Mouse (Mus musculus) testis, postnatal 10 days (tissue): ENCODE results near the gene Gm14851.
"Not testable (repeated sequence)": the region's sequence is repeated elsewhere in the genome, so short reads cannot be mapped to it uniquely, and the experiment has no call there.

Source experiments
- DNase-seq: peaks from one replicate; pipeline ENCODE4 v3.0.0; 2021; ENCODE audit warnings: low spot score

The Gm14851 gene

DNA sequence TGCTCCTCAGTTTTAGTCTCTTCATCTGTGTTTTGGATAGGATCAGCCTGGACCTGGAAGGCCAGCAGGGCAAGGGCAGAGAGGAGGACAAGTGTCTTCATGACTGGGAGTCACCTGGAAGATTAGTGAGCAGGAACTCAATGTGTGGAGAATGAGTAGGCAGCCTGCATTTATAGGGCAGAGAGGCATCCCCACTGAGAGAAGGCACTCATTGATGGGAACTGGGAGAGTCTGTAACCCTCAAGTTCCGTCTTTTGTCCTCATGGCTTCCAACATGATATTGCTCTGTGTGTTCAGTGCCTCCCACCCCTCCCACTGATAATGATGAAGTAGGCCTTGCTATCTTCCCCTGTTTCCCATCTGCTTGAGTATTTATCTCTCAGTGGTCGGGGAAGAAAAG is at the start of gene Gm14851:
Gm14851 (minus strand) TSS at position 101 of the 400 bp plus-strand sequence.
- not testable (repeated sequence) for DNase-seq

DNA sequence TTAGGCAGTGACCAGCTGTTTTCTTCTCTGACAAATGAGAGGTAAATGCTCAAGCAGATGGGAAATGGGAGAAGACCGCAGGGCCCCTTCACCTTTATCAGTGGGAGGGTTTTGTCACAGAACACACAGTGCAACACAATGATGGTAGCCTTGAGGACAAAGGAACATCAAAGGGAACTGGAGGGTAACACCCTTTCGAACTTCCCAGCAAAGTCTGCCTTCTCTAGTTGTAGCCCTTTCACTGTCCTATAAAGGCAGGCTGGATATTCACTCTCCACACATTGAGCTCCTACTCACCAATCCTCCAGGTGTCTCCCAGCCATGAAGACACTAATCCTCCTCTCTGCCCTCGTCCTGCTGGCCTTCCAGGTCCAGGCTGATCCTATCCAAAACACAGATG is 38.5 kb upstream of the Gm14851 start, which contains the start of gene Defa30:
Defa30 (plus strand) TSS at position 301 of the 400 bp plus-strand sequence.
- DNase-seq = not testable (repeated sequence)

DNA sequence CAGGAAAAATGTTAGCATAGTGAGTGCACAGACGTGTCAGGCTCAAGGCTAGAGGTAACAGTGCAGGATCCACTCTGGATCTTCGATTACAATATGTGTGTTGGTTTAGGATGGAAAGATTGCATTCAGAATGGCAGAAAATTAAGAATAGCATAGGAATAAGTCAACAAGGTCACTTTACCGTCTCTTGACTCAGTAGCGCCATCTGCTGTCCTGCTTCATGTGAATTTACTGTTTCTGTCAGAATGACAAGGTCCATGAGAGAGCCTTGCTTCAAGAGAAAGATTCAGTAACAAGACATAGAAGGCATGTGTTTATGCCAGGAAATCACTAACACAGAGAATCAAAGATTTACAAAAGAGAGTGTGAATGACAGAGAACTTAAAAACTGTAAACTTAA is 2.7 kb downstream of the Gm14851 start:
- peak; percentile 35 for DNase-seq

- not testable (repeated sequence) for DNase-seq
These were observed 11.7 kb downstream of the Gm14851 start, which contains the start of gene Defa25 for GRCm38 (mm10) chr8:21084142-21084541. Gene Defa25 (plus strand): TSS chr8:21084442.

DNA sequence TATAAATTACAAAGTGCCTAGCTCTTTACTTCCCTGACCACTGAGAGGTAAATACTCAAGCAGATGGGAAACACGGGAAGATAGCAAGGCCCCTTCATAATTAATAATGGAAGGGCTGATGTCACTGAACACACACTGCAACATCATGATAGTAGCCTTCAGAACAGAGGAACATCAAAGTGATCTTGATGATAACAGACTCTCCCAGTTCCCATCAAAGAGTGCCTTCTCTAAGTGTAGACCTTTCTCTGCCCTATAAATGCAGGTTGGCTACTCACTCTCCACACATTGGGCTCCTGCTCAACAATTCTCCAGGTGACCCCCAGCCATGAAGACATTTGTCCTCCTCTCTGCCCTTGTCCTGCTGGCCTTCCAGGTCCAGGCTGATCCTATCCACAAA is 31.1 kb downstream of the Gm14851 start, which contains the start of gene Defa35:
Defa35 (plus strand) TSS at position 301 of the 400 bp plus-strand sequence.
- not testable (repeated sequence) for DNase-seq

DNA sequence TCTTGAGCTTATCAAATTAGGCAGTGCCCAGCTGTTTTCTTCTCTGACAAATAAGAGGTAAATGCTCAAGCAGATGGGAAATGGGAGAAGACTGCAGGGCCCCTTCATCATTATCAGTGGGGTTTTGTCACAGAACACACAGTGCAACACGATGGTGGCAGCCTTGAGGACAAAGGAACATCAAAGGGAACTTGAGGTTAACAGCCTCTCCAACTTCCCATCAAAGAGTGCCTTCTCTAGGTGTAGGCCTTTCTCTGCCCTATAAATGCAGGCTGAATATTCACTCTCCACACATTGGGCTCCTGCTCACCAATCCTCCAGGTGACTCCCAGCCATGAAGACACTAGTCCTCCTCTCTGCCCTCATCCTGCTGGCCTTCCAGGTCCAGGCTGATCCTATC is 41.1 kb downstream of the Gm14851 start, which contains the start of gene Defa23:
Defa23 (plus strand) TSS at position 301 of the 400 bp plus-strand sequence.
- DNase-seq = not testable (repeated sequence)
